Mouse (Mus musculus) heart, embryonic 13.5 days (tissue): ENCODE data around the gene Tusc2. TPM values are rescaled to one million over a fixed set of nuclear protein-coding genes. Genes with fewer than 3 reads are reported as not detected.

ENCODE experiments used
- ATAC-seq: fragments of 200-750 bp; cut with Nextera tagmentation; 2 replicates; pipeline ENCODE4 v1.8.0; 2017; ENCODE audit warnings: moderate TSS enrichment; ENCODE audit not compliant: insufficient number of reproducible peaks, low FRiP score, low TSS enrichment; ENCODE audit errors: extremely low read depth
- H3K27ac ChIP-seq: fragments of 300-500 bp; sonication (generic); replicated peaks from 2 replicates; pipeline ENCODE4 v1.5.1; 2015; ENCODE audit warnings: moderate library complexity, mild to moderate bottlenecking, inconsistent platforms
- H3K27me3 ChIP-seq: fragments of 300-500 bp; sonication (generic); replicated peaks from 2 replicates; pipeline ENCODE4 v1.6.1; 2015; ENCODE audit warnings: mild to moderate bottlenecking, inconsistent platforms
- H3K36me3 ChIP-seq: fragments of 300-500 bp; sonication (generic); 2 replicates; pipeline ENCODE4 v1.6.1; 2015; ENCODE audit warnings: mild to moderate bottlenecking, inconsistent platforms
- H3K4me1 ChIP-seq: fragments of 300-500 bp; sonication (generic); 2 replicates; pipeline ENCODE4 v1.6.1; 2015; ENCODE audit warnings: inconsistent platforms
- H3K4me2 ChIP-seq: fragments of 300-500 bp; sonication (generic); 2 replicates; pipeline ENCODE4 v1.6.1; 2015; ENCODE audit warnings: inconsistent platforms, mild to moderate bottlenecking, moderate library complexity
- H3K4me3 ChIP-seq: fragments of 300-500 bp; sonication (generic); 2 replicates; pipeline ENCODE4 v1.5.1; 2015; ENCODE audit warnings: moderate library complexity, mild to moderate bottlenecking, inconsistent platforms
- H3K9ac ChIP-seq: fragments of 300-500 bp; sonication (generic); 2 replicates; pipeline ENCODE4 v1.6.1; 2015; ENCODE audit warnings: inconsistent platforms, mild to moderate bottlenecking, moderate library complexity
- H3K9me3 ChIP-seq: fragments of 300-500 bp; sonication (generic); 2 replicates; pipeline ENCODE4 v1.6.1; 2016; ENCODE audit warnings: inconsistent platforms
- WGBS: fragments of 180-500 bp; shearing (Covaris S2); methylation state at CpG from one replicate; pipeline ENCODE4 v1.1.7; 2015; ENCODE audit warnings: mixed read lengths; 5-methylcytosine and 5-hydroxymethylcytosine counted together
- polyA plus RNA-seq: library from polyadenylated mRNA; unstranded; fragments of >200 nt; fragmentation: Nextera tagmentation; extraction: Ambion mirVana; gene quantifications from 2 replicates; pipeline ENCODE4 v1.2.1, GENCODE M21; 2015

Gene Tusc2
- polyA plus RNA-seq, 1 experiment from 2014 or later, result 44.5 TPM

DNA sequence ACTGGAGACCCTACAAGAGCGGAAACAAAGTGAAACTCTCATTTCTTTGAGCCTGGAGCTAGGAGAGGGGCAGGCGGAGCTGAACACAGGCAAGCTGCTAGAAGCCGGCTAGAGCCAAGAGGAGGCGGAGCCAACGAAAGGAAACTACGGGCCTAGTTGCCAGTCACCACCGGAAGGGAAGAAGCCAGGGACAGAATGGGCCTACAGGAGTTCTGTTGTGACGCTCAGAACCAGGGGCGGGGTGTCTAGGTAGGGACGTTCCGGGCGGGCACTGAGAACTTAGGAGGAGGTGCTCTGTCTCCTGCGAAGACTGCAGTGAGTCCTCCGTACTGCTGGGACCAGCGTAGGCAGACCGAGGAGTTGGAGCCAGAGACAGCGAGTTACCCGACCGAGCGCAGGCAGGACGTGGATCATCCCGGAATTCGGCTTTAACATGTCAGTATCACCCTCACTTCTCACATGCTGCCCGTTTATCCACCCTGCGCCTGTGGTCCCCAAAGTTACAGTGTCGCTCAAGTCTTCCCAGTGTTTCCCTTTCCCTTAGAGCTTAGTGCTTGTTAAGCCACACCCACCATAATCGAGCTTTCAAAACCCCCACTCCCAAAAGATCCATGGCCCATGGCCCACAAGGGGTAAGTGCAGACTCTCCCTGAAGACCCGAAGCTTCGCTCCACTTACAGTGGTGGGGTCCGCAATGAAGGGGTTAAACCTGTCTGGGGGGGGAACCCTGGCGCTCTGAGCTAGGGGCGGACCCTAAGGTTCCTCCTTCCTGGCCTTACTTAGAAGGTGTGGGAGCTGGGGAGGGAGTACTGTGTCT lies 17.7 kb downstream of the Tusc2 start, which contains the start of gene Hyal3:
TSS of gene Hyal3 (plus strand) at position 318 of the 817 bp plus-strand sequence.
- WGBS, result under 1% methylated on average over 32 of the region's 32 CpGs

GRCm38 (mm10) chr9:107581584-107581983 lies 18.5 kb downstream of the Tusc2 start:
- Histone ChIP-seq H3K4me1 (peaks cover 51% of the 10 kb centered on the region), H3K36me3 (peaks cover 18% of the 10 kb centered on the region), H3K4me2 (peak overlapping the region; percentile 93), H3K4me3 (peak overlapping the region; percentile 76), H3K27me3 (no peaks in the 10 kb centered on the region), H3K9ac (peak overlapping the region; percentile 87), H3K27ac (peak overlapping the region; percentile 94), H3K9me3 (no peaks in the 10 kb centered on the region)
- 67% methylated on average over 4 of the region's 4 CpGs for WGBS
- ATAC-seq, result no peak

More for the DNA sequence above, 17.7 kb downstream of the Tusc2 start, which contains the start of gene Hyal3:
- Histone ChIP-seq H3K9me3 (no peaks in the 10 kb centered on the region), H3K4me3 (peak within 1 kb of the TSS; percentile 76), H3K27me3 (no peaks in the 10 kb centered on the region), H3K36me3 (peaks cover 18% of the 10 kb centered on the region), H3K4me1 (peaks cover 56% of the 10 kb centered on the region), H3K4me2 (peak within 1 kb of the TSS; percentile 93), H3K27ac (peak within 1 kb of the TSS; percentile 94), H3K9ac (peak within 1 kb of the TSS; percentile 87)
- peak; percentile 43 for ATAC-seq

- peaks cover 18% of the 10 kb centered on the region for H3K36me3 ChIP-seq
- 82% methylated on average over 7 of the region's 7 CpGs for WGBS
- no peak overlapping the region for H3K4me2 ChIP-seq
- H3K27me3 ChIP-seq, result no peaks in the 10 kb centered on the region
- H3K9ac ChIP-seq, result peak overlapping the region; percentile 87; the same call in 1 of the 2 replicates
- H3K9me3 ChIP-seq, result no peaks in the 10 kb centered on the region
- H3K27ac ChIP-seq, result no peak overlapping the region
- H3K4me1 ChIP-seq, result peaks cover 48% of the 10 kb centered on the region
- no peak overlapping the region for H3K4me3 ChIP-seq
- no peak for ATAC-seq
Observed at GRCm38 (mm10) chr9:107582509-107583062, 19.5 kb downstream of the Tusc2 start.

GRCm38 (mm10) chr9:107583174-107583573 lies 20.1 kb downstream of the Tusc2 start:
- no peaks in the 10 kb centered on the region for H3K27me3 ChIP-seq
- no peak overlapping the region for H3K4me2 ChIP-seq
- peaks cover 18% of the 10 kb centered on the region for H3K36me3 ChIP-seq
- no peak overlapping the region for H3K4me3 ChIP-seq
- H3K9me3 ChIP-seq, result no peaks in the 10 kb centered on the region
- H3K9ac ChIP-seq, result no peak overlapping the region
- WGBS, result 90% methylated on average over 14 of the region's 14 CpGs
- peaks cover 48% of the 10 kb centered on the region for H3K4me1 ChIP-seq
- no peak for ATAC-seq
- H3K27ac ChIP-seq, result no peak overlapping the region

DNA sequence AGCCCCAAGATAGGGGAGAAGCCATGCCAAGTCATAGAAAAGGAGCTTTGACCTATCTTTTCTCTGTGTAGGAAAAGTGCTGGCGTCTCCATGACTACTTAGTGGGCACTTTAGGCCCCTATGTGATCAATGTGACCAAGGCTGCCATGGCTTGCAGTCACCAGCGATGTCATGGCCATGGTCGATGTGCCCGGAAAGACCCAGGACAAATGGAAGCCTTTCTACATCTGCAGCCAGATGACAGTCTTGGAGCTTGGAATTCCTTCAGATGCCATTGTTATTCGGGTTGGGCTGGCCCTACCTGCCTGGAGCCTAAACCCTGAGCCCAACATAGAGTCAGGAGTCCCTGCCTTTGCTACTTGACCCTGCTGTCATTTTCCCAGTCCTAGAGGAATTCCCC lies 23.4 kb downstream of the Tusc2 start:
- H3K4me1 ChIP-seq, result peaks cover 60% of the 10 kb centered on the region
- ATAC-seq, result no peak
- H3K9ac ChIP-seq, result no peak overlapping the region
- peak overlapping the region; percentile 87 for H3K4me2 ChIP-seq
- H3K27ac ChIP-seq, result peak overlapping the region; percentile 59; the same call in 1 of the 2 replicates
- 83% methylated on average over 5 of the region's 5 CpGs for WGBS
- H3K27me3 ChIP-seq, result no peaks in the 10 kb centered on the region
- peaks cover 42% of the 10 kb centered on the region for H3K36me3 ChIP-seq
- peak overlapping the region; percentile 87; the same call in 1 of the 2 replicates for H3K4me3 ChIP-seq
- no peaks in the 10 kb centered on the region for H3K9me3 ChIP-seq

DNA sequence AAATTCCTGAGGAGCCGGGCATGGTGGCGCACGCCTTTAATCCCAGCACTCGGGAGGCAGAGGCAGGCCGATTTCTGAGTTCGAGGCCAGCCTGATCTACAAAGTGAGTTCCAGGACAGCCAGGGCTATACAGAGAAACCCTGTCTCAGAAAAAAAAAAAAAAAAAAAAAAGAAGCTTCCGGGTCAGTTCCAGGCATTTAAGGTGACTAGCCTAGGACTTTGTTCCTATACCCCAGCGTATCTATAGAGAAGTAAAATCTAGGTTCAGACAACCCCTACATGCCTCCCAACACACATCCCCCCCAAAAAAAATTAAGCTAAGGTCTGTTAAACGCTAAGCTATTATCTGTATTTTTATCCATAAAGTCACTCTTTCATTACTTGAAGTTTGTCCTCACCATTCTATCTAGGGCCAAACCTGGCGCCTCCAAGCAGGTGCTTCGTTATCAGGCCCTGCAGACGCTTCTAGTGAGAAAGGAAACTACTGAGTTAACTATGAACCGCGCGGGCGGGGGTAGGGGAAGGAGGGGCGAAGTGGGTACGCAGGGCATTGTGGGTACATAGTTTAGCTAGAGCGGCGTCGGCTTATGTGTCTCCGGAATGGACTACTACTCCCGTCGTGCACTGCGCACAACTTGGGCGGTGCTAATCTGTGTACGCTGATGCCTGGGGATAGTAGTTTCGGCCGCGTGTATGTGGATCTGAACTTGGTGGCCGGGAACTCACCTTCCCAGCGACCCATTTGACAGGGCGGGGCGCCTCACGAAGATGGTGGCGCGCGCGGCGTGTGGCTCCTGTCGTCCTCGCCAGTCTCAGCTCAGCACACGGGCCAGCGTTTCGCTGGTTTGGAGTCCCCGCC lies 24.1 kb downstream of the Tusc2 start, which contains the start of gene Ifrd2:
TSS of gene Ifrd2 (plus strand) at position 669 of the 859 bp plus-strand sequence.
- 11% methylated on average over 46 of the region's 46 CpGs for WGBS
- H3K27ac ChIP-seq, result peak within 1 kb of the TSS; percentile 75

DNA sequence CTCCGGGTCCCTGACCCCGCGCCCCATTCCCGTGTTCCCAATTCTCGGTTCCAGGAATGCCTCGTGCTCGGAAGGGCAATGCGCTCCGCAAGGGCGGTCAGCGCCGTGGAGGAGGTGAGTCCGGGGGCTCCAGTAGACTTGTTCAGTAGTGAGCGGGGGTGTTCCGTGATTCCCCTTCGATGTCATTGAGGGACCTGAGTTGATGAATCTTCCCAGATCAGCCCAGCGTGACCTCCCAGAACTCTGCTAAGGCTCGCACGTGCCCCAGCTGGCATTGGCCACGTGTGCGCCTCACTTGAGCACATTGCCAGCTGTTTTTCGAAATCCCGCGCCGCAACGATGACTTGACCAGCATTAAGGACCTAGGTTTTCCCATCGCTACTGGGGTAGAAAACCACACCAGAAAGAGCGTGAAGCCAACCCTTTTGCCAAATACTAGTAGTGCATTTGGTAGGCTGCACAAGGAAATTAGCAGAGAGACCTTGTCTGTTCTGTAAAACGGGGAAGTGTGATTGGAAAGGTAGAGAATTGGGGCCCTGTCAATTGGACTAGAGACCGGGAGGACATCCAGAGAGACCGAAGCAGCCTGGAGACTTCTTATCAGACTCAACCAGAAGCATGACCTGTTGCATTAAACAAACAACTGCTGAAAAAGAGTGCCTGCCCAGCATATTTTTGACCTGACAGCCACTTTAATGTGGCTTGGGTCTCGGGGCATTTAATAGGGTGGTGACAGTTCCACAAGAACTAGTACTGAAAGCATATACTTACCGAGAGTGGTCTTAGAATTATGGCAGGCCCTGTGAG lies 25.0 kb downstream of the Tusc2 start:
- Histone ChIP-seq H3K9ac (peak overlapping the region; percentile 91), H3K4me2 (peak overlapping the region; percentile 87), H3K4me1 (peaks cover 55% of the 10 kb centered on the region), H3K36me3 (peaks cover 55% of the 10 kb centered on the region), H3K9me3 (no peaks in the 10 kb centered on the region), H3K4me3 (peak overlapping the region; percentile 87), H3K27me3 (no peaks in the 10 kb centered on the region), H3K27ac (peak overlapping the region; percentile 75)
- 1% methylated on average over 33 of the region's 33 CpGs for WGBS
- ATAC-seq, result no peak

More for the DNA sequence above, 24.1 kb downstream of the Tusc2 start, which contains the start of gene Ifrd2:
- Histone ChIP-seq H3K9me3 (no peaks in the 10 kb centered on the region), H3K9ac (peak within 1 kb of the TSS; percentile 91), H3K4me1 (peaks cover 53% of the 10 kb centered on the region), H3K4me2 (peak within 1 kb of the TSS; percentile 87), H3K27me3 (no peaks in the 10 kb centered on the region), H3K4me3 (peak within 1 kb of the TSS; percentile 87), H3K36me3 (peaks cover 49% of the 10 kb centered on the region)
- peak; percentile 95 for ATAC-seq

DNA sequence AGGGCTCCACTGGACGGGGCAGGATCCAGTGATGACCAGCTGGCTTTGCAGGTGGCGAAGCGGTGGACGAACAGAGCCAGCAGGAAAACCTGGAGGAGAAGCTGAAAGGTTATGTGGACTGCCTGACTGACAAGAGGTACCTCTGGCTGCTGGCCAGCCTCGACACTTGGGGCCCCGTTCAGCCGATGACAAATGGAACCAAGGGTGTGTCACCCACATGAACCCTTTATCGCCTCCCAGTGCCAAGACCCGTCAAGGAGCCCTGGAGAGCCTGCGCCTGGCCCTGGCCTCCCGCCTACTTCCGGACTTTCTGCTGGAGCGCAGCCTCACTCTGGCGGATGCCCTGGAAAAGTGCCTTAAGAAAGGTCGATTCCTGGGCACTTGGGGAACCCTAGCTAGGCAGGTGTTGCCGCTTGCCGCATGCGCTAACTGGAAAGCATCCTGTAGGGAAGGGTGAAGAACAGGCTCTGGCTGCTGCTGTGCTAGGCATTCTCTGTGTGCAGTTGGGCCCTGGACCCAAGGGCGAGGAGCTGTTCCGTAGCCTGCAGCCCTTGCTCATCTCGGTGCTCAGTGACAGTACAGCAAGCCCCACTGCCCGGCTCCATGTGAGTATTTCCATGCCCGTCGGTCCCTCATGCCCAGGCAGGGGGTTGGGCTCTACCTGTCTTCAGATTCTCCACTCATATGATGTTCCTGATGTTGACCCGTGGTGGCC lies 27.2 kb downstream of the Tusc2 start:
- peaks cover 73% of the 10 kb centered on the region for H3K4me1 ChIP-seq
- ATAC-seq, result no peak
- WGBS, result 63% methylated on average over 25 of the region's 25 CpGs
- H3K27ac ChIP-seq, result peak overlapping the region; percentile 56
- H3K9ac ChIP-seq, result peak overlapping the region; percentile 91
- peaks cover 60% of the 10 kb centered on the region for H3K36me3 ChIP-seq
- no peaks in the 10 kb centered on the region for H3K27me3 ChIP-seq
- H3K4me3 ChIP-seq, result peak overlapping the region; percentile 87
- peak overlapping the region; percentile 87 for H3K4me2 ChIP-seq
- no peaks in the 10 kb centered on the region for H3K9me3 ChIP-seq

GRCm38 (mm10) chr9:107590773-107591060 lies 27.7 kb downstream of the Tusc2 start:
- peak overlapping the region; percentile 91; the same call in 1 of the 2 replicates for H3K9ac ChIP-seq
- WGBS, result 94% methylated on average over 6 of the region's 6 CpGs
- no peaks in the 10 kb centered on the region for H3K9me3 ChIP-seq
- H3K36me3 ChIP-seq, result peaks cover 65% of the 10 kb centered on the region
- no peaks in the 10 kb centered on the region for H3K27me3 ChIP-seq
- ATAC-seq, result no peak
- no peak overlapping the region for H3K4me3 ChIP-seq
- no peak overlapping the region for H3K4me2 ChIP-seq
- peaks cover 75% of the 10 kb centered on the region for H3K4me1 ChIP-seq
- H3K27ac ChIP-seq, result peak overlapping the region; percentile 56; the same call in 1 of the 2 replicates
